Mouse (Mus musculus): ENCODE data around the gene Sbpl.

DNA sequence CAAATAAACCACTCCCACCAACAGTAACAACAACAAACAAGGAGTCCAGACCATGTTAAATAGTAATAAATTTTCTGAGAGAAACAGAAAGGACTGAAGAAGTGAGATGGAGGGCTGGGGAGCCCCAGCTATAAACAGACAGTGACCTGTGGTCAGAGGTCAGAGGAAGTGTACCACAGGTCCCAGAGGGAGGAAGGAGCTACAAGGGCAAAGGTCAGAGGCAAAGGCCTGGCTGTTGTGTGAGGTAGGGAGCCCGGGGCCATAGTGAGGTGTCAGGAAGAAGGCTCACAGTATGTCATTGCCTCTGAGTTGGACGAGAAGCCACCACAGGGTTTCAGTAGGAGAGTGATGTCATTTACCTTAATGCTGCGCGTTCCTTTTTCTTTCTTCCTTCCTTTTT, 27.8 kb upstream of the Sbpl start:
- TF ChIP-seq POLR2A (IDR thresholded peaks at IDR 0.05; ENCODE audit: control insufficient read depth, extremely low read depth, insufficient read depth, low read length, poor library complexity) (no peak), CTCF (IDR thresholded peaks at IDR 0.05; ENCODE audit: borderline replicate concordance, control insufficient read depth, extremely low read depth, insufficient read depth, low read length, poor library complexity) (no peak)

Data from thymus, adult 2 months (tissue).